Mouse (Mus musculus): ENCODE results near the gene Swap70.

Swap70 gene

DNA sequence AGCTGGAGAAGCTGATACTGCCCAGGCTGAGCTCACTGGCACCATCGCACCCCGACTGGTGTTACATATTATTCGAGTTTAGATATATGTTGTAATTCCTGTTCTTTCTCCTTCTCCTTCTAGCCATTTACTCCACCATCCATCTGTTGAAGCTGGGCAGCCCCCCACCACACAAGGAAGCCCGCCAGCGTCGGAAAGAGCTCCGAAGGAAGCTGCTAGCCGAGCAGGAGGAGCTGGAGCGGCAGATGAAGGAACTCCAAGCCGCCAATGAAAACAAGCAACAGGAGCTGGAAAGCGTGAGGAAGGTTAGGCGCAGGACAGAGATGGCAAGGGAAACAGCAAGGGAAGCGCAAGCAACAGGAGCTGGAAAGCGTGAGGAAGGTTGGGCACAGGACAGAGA is 48.3 kb downstream of the Swap70 start:
- in situ Hi-C loops (cut with MboI, MseI): loop anchor here in 1 of 2 experiments (5.0 kb wide), 1 partner anchor 102 kb away; no protein-coding TSS in a partner anchor

DNA sequence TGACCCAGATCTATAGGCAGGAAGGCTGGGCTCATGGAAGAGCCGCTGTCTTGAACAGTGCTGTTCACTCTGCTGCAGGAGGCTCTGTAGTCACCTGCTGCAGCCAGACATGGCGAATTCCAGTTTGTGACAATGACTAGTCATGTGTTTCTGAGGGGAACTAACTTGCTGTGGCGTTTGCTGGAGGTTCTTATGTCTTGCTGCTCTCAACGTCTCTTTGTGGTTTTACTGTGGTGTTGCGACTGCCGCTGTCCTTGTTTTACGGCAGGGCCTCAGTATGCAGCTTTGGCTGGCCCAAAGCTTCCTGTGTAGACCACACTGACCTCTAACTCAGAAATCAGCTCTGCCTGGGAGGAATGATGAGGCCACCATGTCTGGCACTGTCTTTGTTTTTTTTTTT is 48.9 kb downstream of the Swap70 start:
- in situ Hi-C loops (cut with MboI, MseI): no loop called here

DNA sequence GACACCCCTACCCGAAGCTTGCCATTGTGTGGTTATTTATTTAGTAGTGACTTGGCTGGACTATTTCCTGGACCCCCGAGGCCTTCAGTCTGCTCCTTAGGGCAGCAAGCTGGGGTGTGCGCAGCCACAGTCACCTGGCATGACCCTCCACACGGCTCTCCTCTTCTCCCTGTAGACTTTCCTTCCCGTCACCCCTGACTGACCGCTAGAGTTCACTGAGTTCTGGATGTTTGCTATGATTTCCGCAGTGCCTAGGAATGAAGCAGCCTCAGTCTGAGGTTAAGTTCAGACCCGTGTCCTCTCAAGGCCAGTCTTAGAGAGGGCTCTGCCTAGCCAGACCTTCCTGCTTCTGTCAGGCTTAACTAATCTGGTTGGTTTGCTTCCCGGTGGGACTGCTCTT is 50.3 kb downstream of the Swap70 start:
- in situ Hi-C loops (cut with MboI, MseI): no loop called here

DNA sequence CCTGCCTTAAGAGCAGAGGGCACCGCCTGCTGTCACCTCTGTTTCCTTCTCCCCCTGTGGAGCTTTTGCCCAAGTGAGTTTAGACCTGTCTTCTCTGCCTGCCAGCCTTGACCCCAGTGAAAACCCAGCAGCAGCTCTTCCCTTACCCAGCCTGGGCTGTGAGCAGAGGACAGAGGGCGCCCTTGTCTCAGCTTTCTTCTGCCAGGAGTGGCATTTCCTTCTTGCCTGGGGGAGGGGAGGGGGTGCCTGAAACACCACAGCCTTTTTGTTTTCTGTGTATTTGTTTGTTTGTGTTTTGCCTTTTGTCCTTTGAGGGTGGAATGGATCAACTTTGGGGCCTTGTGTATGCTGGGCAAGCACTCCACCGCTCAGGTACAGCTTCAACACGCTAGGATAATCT is 50.9 kb downstream of the Swap70 start:
- in situ Hi-C loops (cut with MboI, MseI): no loop called here

DNA sequence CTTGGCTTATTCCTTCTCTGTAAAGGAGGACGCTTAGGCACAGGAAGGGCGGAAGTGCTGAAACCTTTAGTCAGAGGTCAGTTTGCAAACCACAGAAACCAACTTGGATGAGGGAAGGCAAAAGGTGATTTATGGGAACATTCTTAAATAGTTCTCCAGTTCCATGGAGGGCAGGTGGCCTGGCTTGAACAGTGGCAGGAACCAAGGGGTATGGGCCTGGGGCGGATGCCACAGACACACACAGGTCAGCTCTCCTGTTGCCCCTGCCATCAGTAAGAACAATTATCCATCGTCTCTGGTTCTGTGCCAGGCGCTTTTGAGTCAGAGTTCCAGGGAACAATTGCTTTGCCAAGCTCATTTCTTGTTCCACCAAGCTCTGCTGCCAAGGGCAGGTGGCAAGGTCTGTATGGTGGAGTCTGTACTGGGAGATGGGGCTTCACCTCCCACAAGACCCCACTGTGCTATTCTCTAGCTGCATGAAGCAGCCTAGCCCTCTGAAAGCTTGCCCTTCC is 56.3 kb downstream of the Swap70 start:
- in situ Hi-C loops (cut with MboI, MseI): loop anchor here in 1 of 2 experiments (5.0 kb wide), 1 partner anchor 80 kb away; no protein-coding TSS in a partner anchor

DNA sequence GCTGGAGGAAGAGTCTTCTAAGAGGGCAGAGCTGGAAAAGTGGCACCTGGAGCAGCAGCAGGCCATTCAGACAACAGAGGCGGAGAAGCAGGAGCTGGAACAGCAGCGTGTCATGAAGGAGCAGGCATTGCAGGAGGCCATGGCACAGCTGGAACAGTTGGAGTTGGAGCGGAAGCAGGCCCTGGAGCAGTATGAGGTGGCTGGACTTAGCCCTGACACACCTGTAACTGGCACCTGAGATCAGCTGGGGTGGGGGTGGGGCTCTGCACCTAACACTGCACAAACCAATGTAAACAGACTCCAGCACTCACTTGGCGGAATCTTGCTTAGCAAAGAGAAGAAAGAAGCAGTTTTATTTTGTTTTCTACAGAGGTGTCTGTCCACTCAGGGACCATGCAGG is 57.7 kb downstream of the Swap70 start:
- in situ Hi-C loops (cut with MboI, MseI): loop anchor here in 1 of 2 experiments (5.0 kb wide), 1 partner anchor 82 kb away; no protein-coding TSS in a partner anchor

DNA sequence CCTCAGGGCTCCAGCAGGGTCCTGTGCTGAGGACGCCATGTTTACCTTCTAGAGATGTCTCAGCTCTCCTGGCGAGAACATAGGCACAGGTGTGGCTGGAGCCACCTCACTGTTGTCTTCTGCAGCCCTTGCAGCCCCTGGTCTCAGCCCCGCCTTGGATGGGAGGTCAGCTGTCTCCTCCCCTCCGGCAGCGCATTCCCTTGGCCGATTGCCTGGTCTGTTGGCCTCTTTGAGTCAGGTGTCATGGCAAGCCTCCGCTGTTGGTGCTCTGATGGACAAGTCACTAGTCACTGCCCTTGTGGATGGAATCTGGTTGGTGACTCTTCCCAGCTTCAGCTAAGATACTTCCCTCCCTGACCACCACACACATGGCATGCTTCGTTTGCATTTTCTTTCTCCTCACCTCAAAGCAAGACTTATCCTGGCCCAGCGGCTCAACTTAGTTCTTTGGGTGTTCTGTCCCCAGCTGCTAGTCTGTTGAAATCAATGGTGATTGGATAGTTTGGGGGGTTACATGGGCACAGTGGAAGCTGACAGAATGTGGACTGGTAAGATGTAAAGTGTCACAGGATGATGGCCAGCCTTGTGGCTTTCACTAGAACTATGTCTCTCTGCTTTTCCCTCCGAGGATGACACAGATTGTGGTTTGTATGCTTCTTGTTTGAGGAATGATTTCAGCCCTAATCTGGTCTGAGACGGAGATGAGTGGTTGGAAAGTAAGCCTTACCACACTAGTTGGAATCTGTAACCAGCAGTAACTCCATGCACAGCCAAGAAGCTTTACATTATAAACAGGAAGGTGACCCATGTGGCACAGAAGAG is 60.1 kb downstream of the Swap70 start:
- in situ Hi-C loops (cut with MboI, MseI): no loop called here

DNA sequence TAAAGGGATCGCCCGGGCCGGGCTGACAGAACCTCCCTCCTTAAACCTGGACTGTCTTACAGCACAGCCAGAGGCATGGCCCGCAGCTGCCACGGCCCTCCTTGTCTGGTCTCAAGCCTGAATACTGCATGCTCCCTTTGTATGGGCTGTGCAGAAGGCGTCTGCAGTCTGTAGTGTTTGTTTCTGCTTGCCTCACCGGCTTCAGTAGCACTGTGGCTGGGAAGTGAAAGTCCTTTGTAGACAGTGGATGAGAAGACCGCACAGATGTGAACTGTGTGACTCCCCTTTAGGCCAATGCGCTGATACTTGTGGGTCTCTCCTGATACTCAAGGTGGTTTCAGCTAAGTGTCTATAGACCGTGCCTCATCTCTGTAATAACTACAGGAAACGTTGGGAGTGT is 61.3 kb downstream of the Swap70 start:
- in situ Hi-C loops (cut with MboI, MseI): no loop called here

DNA sequence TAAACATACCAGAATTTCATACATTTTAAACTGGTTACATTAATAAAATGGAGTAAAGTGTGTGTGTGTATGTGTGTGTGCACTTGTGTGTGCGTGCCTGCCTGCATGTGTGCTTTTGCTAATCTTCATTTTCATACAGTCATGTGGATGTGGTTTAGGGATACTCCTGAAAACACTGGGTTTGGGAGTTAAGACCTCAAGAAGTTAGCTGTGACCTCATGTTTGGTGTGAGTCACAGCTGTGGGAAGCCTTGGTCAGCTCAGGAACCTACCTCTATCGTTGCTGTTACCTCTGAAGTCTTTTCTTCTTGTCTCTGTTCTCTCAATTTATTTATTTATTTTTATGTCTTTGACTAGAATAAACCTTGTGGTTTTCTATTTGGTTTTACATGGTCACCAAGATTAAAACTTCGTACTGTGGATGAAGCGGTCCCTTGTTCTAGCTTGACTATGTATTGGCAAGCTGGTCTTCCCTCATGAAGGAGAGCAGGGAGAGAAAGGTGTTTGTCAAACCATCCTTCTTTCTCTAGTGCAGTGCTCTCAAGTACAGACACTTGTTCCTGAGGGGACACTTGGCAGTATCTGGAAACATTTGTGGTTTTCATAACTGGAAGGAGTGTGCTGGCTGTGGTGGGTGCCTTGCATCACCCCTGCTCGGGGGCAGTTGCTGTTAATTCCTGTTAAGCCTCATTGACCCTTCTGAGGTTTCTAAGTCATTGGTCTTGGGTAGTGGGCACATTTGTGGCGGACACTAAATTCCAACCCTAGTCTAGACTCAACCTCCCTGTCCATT is 62.2 kb downstream of the Swap70 start:
- in situ Hi-C loops (cut with MboI, MseI): no loop called here

DNA sequence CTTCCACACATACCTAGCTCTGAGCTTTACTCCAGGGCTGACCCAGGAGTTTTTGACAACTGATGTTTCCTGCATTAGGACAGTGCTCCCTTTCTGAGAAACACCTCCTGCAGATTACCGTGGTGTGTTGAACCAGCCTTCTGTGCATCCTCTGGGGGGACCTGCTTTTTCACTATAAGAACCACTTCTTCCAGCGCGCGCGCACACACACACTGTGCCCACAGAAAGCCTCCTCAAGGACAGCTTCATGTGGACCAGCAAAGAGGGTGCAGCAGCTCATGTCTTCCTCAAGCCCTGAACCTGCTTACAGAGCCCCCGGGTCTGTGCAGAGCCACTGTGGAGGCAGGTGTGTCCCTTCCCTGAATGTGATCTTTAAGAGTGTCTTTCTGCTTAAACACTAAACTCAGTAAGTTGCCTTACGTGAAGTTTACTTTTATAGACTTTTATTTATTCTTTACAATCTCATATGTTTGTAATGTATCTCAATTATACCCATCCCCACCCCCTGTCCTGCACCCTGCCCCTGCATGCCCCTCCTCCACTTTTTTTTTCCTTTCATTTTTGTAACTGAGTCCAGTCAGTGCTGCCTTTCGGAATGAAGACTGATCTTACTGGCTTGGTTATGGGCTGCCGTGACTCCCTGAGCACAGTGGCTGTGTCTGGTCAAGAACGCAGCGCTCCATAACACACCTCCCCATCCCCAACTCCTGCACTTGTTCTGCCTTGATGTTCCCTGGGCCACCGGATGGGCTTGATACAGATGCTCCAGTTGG is 63.8 kb downstream of the Swap70 start:
- in situ Hi-C loops (cut with MboI, MseI): loop anchor here (5.0 kb wide), 2 partner anchors 147 to 342 kb away; partner anchors contain the start of gene Adm (in 2 of the 2)

DNA sequence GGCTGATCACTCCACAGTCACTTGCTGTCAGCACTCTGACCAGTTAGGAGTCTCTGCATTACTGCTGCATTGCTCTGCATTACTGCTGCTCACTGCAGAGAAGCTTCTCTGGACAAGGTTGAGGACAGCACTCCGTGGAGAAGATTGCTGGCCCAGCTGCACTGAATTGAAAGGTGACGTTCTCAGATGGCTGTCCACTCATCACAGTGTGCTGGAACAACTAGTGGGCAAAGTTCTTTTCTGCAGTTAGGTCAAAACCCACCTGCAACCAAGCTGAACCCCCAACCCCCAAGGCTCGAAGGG is 64.3 kb downstream of the Swap70 start:
- in situ Hi-C loops (cut with MboI, MseI): loop anchor here (5.0 kb wide), 2 partner anchors 147 to 342 kb away; partner anchors contain the start of gene Adm (in 2 of the 2)

DNA sequence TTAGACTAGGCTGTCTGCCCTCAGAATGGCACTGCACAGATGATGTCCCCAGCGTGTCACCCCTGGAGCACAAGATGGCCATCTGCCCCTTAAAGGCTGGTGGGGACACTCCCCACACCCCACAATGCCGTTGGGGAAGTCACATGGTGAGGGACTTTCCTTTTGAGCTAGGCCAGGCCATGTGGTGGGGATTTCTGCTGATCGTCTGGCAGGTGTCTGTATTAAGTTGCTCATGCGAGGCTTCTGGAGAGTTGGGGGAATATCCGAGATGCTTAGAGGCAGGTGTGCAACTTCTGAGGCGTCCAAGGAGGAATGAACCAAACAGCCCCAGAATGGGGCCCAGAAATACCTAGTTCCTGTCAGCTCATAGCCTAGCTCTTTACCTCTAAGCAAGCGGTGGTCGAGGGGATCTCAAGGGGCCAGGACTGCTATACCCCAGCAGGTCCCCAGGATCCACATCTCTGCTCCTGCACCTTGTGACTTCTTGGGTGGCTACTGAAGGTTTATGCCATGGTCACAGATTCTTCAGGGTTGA is 64.8 kb downstream of the Swap70 start:
- in situ Hi-C loops (cut with MboI, MseI): loop anchor here (5.0 kb wide), 2 partner anchors 146 to 341 kb away; partner anchors contain the start of gene Adm (in 2 of the 2)

DNA sequence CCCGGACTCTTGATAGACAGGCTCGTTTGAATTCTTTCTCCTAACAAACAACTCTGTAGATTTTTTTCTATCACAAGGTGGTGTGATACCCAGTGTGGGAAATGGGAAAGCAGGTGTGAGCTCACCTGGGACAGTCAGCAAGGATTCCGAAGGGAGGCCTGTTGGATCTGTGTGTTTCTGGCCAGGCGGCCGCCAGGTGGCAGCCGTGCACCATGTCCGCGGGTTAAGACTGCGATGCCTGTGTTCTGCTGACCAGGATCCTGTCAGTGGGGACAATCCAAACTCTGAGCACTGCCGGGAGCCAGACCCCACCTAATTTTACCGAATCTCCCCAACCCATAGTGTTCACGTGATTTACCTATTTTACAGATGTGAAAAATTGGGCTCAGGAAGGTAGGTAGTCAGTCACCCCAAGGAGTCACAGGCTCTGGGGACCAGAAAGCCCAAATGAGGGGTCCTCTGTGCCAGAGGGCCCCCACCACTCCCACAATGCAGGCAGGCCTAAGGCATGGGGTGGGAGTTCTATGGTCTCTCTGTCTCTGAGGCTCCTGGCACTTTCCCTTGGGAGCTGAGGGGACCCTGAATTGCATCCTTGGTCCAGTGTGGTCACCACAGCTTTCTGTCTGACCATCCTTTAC is 65.4 kb downstream of the Swap70 start:
- in situ Hi-C loops (cut with MboI, MseI): loop anchor here (5.0 kb wide), 2 partner anchors 145 to 340 kb away; partner anchors contain the start of gene Adm (in 2 of the 2)

DNA sequence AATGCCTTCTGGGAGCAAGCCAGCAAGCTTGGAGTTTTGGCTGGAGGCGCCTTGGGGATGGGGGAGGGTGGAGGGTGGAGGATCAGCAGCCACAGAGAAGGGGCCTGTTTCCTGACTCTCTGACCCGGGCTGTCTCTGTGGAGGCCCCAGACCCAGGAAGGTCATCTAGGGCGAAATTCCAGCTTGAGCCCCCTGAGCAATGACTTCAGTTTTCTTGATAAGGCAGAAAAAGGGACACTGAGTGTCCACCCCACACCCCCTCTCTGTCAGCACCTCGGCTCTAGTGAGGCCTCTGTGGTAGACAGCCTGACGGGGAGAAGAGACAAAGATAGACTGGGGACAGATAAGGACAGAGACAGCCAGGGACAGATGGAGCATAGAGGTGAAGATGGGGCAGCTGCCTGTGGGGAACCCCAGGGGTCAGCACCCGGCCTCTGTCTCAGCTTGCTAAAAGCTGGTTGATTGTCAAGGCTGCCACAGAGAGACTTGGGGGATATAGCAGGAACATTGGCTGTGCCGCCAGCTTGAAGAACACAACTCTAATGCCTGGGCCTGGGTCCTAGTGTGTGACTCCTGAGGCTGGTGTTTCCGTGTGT is 66.1 kb downstream of the Swap70 start:
- in situ Hi-C loops (cut with MboI, MseI): loop anchor here (5.0 kb wide), 2 partner anchors 145 to 340 kb away; partner anchors contain the start of gene Adm (in 2 of the 2)

DNA sequence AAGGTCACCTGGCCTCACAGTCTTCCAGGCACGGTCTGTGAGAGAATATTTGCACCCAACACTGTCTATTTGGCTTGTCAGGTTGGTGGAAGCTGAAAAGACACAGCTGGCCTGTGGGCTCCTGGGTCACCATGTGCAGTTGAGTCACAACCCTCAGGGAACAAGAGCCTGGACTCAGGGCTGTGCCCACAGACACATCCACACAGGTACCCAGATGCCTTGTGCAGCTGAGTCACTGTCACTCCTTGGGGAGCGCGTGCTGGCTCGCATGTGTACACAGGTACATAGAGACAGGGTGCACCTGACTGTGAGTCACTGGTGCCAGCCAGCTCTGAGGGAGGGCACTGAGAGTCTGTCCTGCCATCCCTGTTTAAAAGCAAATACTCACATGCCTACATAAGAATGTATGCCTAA is 66.7 kb downstream of the Swap70 start:
- in situ Hi-C loops (cut with MboI, MseI): loop anchor here (5.0 kb wide), 2 partner anchors 144 to 339 kb away; partner anchors contain the start of gene Adm (in 2 of the 2)

DNA sequence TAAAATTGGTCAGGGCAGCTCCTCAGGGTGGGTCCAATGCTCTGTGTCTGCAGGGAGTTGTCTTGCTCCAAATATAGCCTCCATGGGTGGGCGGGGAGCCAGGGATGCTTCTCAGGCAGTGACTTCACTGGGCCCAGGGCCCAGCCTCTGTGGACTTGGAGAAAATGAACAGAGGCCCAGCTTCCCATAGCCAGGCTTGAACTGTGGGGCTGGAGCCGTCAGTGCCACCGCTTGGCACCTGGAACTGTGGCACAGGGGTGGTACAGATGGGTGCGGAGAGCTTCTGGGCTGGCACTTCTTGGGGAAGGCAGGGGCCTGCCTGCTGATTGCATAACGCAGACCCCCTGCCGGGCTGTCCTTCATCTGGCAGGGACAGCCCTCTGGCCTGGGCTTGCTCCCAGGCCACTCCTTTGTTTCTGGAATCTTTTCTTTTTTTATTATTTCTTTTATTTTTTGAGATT is 67.2 kb downstream of the Swap70 start:
- in situ Hi-C loops (cut with MboI, MseI): loop anchor here (5.0 kb wide), 2 partner anchors 144 to 339 kb away; partner anchors contain the start of gene Adm (in 2 of the 2)

DNA sequence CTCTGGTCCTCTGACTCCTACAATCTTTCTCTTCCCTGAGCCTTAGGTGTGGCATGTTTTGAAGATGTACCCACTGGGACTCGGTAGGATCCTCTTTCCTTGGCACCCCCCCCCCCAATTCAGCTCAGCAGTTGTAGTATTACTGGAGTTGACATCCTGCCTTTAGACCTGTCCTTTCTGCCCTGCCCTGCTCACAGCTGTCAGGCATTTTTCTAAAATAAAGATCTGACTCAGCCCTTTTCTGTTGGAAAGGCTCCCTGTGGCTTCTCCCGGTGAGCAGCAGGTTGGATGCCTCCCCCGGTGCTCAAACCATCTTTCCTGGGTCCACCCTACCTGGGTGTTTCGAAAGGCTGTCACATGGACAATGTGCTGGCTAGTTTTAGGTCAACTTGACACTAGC is 68.1 kb downstream of the Swap70 start:
- in situ Hi-C loops (cut with MboI, MseI): loop anchor here (5.0 kb wide), 2 partner anchors 143 to 338 kb away; partner anchors contain the start of gene Adm (in 2 of the 2)

DNA sequence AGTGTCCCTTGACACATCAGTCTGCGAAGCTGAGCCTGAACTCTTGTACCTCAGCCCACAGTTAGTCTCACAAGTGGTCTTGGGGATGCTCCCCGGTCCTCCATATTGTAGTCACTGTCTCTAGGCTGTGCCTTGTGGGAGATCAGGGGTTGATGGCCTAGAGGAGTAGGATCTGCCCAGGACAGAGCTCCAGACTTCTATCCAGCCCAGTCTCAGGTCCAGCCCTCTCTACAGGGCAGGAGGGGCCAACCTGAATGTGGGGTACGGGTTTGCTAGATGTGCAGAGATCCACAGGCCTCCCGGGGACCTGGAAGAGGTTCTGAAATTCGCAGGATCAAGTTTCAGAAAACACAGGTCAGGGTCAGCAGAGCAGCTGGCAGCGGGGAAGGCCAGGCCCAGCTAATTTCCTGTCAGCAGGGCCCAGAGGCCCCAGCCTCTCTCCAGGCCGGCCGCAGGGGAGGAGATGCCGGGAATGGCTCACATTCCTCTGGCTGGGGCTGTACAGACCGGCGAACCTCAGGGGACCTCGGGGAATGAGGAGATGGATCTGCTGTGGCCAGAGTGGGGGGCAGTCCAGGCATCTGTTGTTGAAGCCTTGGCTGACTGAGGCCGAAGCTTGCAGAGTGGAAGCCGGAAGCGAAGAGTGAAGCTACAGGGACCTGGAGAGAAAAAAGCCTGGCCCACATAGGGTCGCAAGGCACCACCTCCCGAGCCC is 75.5 kb downstream of the Swap70 start:
- in situ Hi-C loops (cut with MboI, MseI): no loop called here

DNA sequence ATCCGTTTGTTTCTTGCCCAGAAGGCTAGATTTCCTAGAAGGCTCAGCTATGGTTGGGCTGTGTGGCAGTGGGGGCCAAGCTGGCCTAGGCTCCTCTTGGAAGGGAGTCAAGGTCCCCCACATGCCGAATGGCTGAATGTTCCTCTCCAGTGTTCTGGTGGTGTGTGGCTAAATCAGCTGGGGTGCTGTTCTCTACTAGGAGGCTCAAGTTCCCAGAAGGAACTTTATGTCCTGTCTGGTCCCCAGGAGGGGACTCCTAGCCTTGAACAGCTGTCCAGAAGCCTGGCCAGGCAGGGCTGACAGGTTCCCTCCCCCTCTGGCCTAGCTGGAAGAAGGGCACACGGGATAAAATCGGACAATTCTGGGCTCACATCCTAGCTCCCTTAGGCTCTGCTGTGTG is 76.1 kb downstream of the Swap70 start:
- in situ Hi-C loops (cut with MboI, MseI): no loop called here

All from T-helper 17 cell (primary cell).